Mouse (Mus musculus) embryonic facial prominence, embryonic 15.5 days (tissue): ENCODE results near the gene Orm3. TPM values are rescaled to one million over a fixed set of nuclear protein-coding genes. Genes with fewer than 3 reads are reported as not detected.
A peak's percentile ranks its signal among the peaks of the same experiment; 100 is the strongest.

Experiments used
- ATAC-seq: fragments of 200-750 bp; cut with Nextera tagmentation; 2 replicates; pipeline ENCODE4 v1.8.0; 2017; ENCODE audit warnings: low read depth, moderate TSS enrichment; ENCODE audit not compliant: insufficient number of reproducible peaks, low FRiP score, low TSS enrichment
- H3K27ac ChIP-seq: fragments of 300-500 bp; sonication (generic); replicated peaks from 2 replicates; pipeline ENCODE4 v1.5.1; 2015; ENCODE audit warnings: mild to moderate bottlenecking, inconsistent platforms
- H3K27me3 ChIP-seq: fragments of 300-500 bp; sonication (generic); 2 replicates; pipeline ENCODE4 v1.6.1; 2015; ENCODE audit warnings: inconsistent platforms
- H3K36me3 ChIP-seq: fragments of 300-500 bp; sonication (generic); 2 replicates; pipeline ENCODE4 v1.6.1; 2015; ENCODE audit warnings: mild to moderate bottlenecking, inconsistent platforms
- H3K4me1 ChIP-seq: fragments of 300-500 bp; sonication (generic); 2 replicates; pipeline ENCODE4 v1.6.1; 2015; ENCODE audit warnings: inconsistent platforms
- H3K4me2 ChIP-seq: fragments of 300-500 bp; sonication (generic); replicated peaks from 2 replicates; pipeline ENCODE4 v1.6.1; 2015; ENCODE audit warnings: mild to moderate bottlenecking, inconsistent platforms
- H3K4me3 ChIP-seq: fragments of 300-500 bp; sonication (generic); replicated peaks from 2 replicates; pipeline ENCODE4 v1.5.1; 2015; ENCODE audit warnings: mild to moderate bottlenecking, inconsistent platforms
- H3K9ac ChIP-seq: fragments of 300-500 bp; sonication (generic); 2 replicates; pipeline ENCODE4 v1.6.1; 2015; ENCODE audit warnings: inconsistent platforms
- H3K9me3 ChIP-seq: fragments of 300-500 bp; sonication (generic); replicated peaks from 2 replicates; pipeline ENCODE4 v1.6.1; 2016; ENCODE audit warnings: inconsistent platforms
- WGBS: fragments of 180-500 bp; shearing (Covaris S2); methylation state at CpG from one replicate; pipeline ENCODE4 v1.1.7; 2015; 5-methylcytosine and 5-hydroxymethylcytosine counted together
- polyA plus RNA-seq: library from polyadenylated mRNA; unstranded; fragments of >200 nt; fragmentation: Nextera tagmentation; extraction: Ambion mirVana; gene quantifications from 2 replicates; pipeline ENCODE4 v1.2.1, GENCODE M21; 2015

The Orm3 gene
- polyA plus RNA-seq, 1 experiment from 2014 or later: not detected

DNA sequence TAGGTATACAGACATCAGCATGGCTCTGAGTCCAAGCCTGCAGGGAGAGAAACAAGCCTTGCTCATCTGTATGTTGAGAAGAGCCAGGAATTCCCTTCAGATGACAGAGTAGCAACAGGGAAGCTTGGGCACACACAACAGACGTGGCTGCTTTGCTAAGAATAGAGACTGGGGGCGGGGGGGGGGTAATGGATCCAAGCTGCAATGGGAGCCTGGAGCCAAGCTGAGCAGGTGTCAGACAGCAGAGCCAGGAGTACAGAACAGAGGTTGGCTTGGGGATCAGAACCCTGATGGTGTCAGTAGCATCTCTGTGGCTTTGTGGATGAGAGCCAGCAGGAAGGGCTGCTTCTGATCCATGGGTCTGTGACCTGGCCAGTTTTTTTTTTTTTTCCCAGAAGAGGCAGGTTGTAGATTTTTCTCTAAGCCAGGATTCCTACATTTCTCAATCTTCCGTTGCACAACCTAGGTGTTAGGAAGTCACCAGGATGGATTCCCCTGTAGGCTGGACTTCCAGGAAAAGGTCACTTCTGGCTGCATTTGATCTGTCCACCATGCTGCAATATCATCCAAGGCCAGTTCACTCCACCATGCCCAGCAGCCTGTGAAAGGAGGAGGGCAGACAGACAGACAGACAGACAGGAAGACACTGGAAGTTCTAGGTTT, 17.4 kb upstream of the Orm3 start:
- no peak overlapping the region for H3K4me2 ChIP-seq
- no peaks in the 10 kb centered on the region for H3K27me3 ChIP-seq
- H3K9me3 ChIP-seq: no peaks in the 10 kb centered on the region
- no peaks in the 10 kb centered on the region; the same call in 1 of the 2 replicates for H3K4me1 ChIP-seq
- no peak overlapping the region for H3K4me3 ChIP-seq
- no peak overlapping the region for H3K27ac ChIP-seq
- 0 out of 2 replicates have a peak, but pooled peaks cover 3% of the 10 kb centered on the region for H3K36me3 ChIP-seq
- WGBS: 54% methylated on average over 3 of the region's 3 CpGs
- no peak for ATAC-seq
- H3K9ac ChIP-seq: no peak overlapping the region

DNA sequence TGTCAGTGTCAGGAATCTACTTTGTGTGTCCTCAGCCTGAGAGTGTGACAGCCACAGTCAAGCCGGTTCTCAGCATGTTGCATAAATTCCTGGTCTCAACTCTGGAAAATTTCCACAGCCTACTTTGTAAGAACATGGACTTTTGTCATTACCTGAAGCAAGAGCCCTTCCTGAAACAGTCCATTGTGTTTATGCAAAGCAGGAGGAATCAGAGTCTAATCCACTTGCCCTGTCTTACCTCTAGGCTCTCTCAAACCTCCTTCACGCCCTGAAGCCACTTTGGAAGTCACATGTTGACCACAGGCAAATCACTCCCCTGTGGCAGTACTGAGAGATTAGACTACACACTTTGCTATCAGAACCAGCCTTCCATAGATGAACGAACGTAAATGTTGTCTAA, 13.5 kb upstream of the Orm3 start:
- Histone ChIP-seq H3K36me3 (no peaks in the 10 kb centered on the region), H3K27ac (no peak overlapping the region), H3K4me3 (no peak overlapping the region), H3K9me3 (no peaks in the 10 kb centered on the region), H3K9ac (no peak overlapping the region), H3K27me3 (no peaks in the 10 kb centered on the region), H3K4me1 (peaks cover 3% of the 10 kb centered on the region), H3K4me2 (no peak overlapping the region)
- no peak for ATAC-seq
- 62% methylated on average over 4 of the region's 4 CpGs for WGBS

DNA sequence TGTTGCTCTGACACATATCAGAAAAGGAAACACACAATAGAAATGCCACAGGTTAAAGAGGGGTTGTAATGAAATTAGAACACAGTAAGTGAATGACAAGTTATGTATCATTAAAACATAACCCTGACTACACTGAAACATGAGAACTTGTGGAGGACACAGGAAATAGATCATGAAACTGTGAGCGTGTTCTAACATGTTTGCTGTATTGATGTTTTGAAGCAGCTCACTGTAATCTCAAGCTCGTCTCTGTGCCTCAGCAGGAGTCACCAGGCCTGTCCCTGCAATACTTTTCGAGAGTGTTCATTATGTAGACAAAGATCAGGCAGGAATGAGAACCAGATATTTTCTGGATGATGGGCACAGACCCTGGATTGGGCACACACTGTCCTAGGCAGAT, 12.4 kb upstream of the Orm3 start:
- no peak overlapping the region for H3K4me2 ChIP-seq
- WGBS: 37% methylated on average over 3 of the region's 3 CpGs
- H3K27me3 ChIP-seq: no peaks in the 10 kb centered on the region
- peak overlapping the region; percentile 66 for H3K27ac ChIP-seq
- no peak for ATAC-seq
- peaks cover 3% of the 10 kb centered on the region for H3K4me1 ChIP-seq
- no peak overlapping the region for H3K4me3 ChIP-seq
- H3K9ac ChIP-seq: no peak overlapping the region
- no peaks in the 10 kb centered on the region for H3K9me3 ChIP-seq
- H3K36me3 ChIP-seq: no peaks in the 10 kb centered on the region

DNA sequence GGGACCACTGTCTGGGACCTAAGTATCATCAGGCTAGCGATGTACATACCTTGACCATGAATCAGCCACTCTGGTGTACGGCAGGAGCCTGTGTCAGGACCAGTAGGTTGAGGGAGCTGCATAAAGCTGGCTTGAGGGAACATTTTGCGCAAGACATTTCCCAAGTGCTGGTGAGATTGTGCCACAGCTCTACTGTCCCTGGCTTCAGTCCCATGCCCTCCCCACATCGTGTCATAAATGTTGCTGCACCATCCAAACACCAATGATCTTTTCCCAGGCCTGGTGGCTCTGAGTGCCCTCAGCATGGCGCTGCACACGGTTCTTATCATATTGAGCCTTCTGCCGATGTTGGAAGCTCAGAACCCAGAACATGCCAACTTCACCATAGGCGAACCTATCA, 11.7 kb upstream of the Orm3 start, which contains the start of gene Orm1:
Orm1 (plus strand) TSS at position 266 of the 400 bp plus-strand sequence.
- no peaks in the 10 kb centered on the region for H3K36me3 ChIP-seq
- H3K27ac ChIP-seq: peak within 1 kb of the TSS; percentile 66
- no peak within 1 kb of the TSS for H3K4me2 ChIP-seq
- peaks cover 3% of the 10 kb centered on the region; the same call in 1 of the 2 replicates for H3K4me1 ChIP-seq
- ATAC-seq: no peak
- WGBS: 81% methylated on average over 8 of the region's 8 CpGs
- H3K27me3 ChIP-seq: no peaks in the 10 kb centered on the region
- H3K4me3 ChIP-seq: no peak within 1 kb of the TSS
- H3K9ac ChIP-seq: no peak within 1 kb of the TSS
- H3K9me3 ChIP-seq: no peaks in the 10 kb centered on the region

DNA sequence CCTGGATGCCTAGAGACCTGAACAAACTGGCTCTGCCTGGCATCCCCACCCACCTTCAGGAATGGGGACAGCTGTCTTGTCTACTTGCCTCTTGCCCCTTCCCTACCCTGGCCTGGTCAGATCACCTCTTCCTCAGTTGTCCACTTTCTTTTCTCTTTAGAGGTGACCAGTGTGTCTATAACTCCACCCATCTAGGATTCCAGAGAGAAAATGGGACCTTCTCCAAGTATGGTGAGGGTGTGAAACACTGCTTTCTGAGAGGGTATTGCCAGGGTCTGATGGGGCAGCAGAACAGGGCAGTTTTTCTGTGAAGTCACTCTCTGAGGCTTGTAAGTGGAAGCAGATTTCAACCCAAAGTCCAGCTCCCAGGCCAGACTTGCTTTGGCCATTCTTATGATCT, 10.7 kb upstream of the Orm3 start:
- Histone ChIP-seq H3K9ac (no peak overlapping the region), H3K36me3 (no peaks in the 10 kb centered on the region)
- ATAC-seq: no peak

DNA sequence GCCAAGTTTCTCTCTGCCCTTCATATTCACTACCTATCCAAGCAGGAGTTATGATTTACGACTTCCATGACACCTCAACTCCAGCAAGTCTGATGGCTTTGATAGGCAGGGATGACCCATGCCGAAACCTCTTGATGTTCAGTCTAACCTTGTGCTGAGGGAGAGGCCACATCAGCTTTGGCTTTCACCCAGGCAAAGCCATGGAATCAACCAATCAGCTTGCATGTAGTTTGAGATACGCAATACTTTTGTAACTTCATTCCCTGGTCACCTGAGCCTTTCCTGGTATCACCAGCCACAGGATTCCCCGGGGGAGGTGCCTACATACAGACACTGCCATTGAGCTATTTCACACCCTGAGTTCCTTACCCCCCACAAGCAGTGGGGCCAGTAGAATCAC, 9.3 kb upstream of the Orm3 start:
- Histone ChIP-seq H3K4me2 (no peak overlapping the region), H3K27ac (no peak overlapping the region), H3K9ac (no peak overlapping the region), H3K4me1 (peaks cover 3% of the 10 kb centered on the region; the same call in 1 of the 2 replicates), H3K27me3 (no peaks in the 10 kb centered on the region), H3K4me3 (no peak overlapping the region), H3K36me3 (no peaks in the 10 kb centered on the region), H3K9me3 (no peaks in the 10 kb centered on the region)
- ATAC-seq: no peak
- 79% methylated on average over 4 of the region's 4 CpGs for WGBS

More for the DNA sequence above, 10.7 kb upstream of the Orm3 start:
- Histone ChIP-seq H3K27ac (no peak overlapping the region), H3K9me3 (no peaks in the 10 kb centered on the region), H3K27me3 (no peaks in the 10 kb centered on the region), H3K4me2 (no peak overlapping the region), H3K4me1 (peaks cover 3% of the 10 kb centered on the region; the same call in 1 of the 2 replicates), H3K4me3 (no peak overlapping the region)

DNA sequence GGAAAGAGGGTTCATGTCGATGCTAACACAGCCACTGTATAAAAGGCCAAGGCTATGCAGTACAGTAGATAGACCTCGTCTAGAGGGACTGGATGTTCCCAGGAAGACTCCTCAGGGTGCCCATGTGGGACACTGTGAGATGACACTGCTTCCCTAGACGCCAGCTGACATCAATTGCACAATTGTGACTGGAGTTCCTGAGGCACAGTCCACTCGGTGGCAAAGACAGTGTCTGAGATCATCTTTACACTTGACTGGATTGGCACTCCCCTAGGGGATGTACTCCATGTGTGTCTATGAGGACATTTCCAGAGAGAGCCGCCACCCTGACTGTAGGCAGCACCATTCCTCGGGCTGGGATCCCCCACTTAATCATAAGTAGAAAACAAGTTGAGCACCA, 7.4 kb upstream of the Orm3 start:
- H3K27me3 ChIP-seq: no peaks in the 10 kb centered on the region
- H3K4me1 ChIP-seq: peaks cover 3% of the 10 kb centered on the region; the same call in 1 of the 2 replicates
- H3K4me3 ChIP-seq: no peak overlapping the region
- no peak for ATAC-seq
- H3K36me3 ChIP-seq: no peaks in the 10 kb centered on the region
- H3K9ac ChIP-seq: no peak overlapping the region
- WGBS: 62% methylated on average over 6 of the region's 6 CpGs
- no peaks in the 10 kb centered on the region for H3K9me3 ChIP-seq
- H3K4me2 ChIP-seq: no peak overlapping the region
- no peak overlapping the region for H3K27ac ChIP-seq

DNA sequence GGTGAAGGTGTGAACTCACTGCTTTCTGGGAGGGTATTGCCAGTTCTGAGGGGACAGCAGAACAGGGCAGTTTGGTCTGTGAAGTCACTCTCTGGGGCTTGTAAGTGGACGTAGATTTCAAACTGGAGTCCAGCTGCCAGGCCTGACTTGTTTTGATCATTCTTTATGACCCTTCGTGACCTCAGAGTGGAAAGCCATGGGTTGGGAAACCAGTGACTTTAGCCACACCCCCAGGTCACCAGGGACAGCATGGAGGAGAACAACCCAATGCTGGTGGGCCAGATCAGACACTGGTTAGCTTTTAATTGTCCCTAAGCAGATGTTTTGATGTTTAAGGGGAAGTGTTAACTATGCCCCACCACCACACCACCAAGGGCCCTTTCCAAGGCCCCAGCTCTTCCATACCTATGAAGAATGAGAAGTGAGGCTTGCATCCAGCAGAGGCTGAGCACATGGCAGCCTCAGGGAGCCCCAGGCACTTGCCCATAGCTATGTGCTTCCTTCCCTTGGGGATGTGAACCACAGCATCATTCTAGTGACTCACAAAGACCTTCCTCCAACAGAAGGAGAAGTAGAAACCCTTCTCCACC, 1.1 kb downstream of the Orm3 start:
- Histone ChIP-seq H3K36me3 (no peaks in the 10 kb centered on the region), H3K9ac (no peak overlapping the region), H3K4me1 (no peaks in the 10 kb centered on the region), H3K4me3 (no peak overlapping the region), H3K9me3 (no peaks in the 10 kb centered on the region), H3K27me3 (no peaks in the 10 kb centered on the region), H3K27ac (no peak overlapping the region), H3K4me2 (no peak overlapping the region)
- ATAC-seq: no peak
- WGBS: 63% methylated on average over 2 of the region's 2 CpGs

DNA sequence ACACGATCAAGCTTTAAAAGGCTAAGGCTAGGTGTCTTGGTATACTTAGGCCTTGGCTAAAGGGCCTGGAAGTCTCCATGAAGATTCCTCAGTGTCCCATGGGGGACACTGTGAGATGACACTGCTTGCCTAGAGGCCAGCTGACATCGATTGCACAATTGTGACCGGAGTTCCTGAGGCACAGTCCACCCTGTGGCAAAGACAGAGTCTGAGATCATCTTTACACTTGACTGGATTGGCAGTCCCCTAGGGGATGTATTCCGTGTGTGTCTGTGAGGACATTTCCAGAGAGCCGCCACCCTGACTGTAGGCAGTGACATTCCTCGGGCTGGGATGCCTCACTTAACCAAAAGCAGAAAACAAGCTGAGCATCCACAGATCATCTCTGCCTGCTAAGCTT, 3.9 kb downstream of the Orm3 start:
- no peak overlapping the region for H3K4me3 ChIP-seq
- H3K4me1 ChIP-seq: no peaks in the 10 kb centered on the region
- H3K9ac ChIP-seq: no peak overlapping the region
- H3K27ac ChIP-seq: no peak overlapping the region
- H3K36me3 ChIP-seq: no peaks in the 10 kb centered on the region
- H3K27me3 ChIP-seq: no peaks in the 10 kb centered on the region
- WGBS: 51% methylated on average over 6 of the region's 6 CpGs
- no peak overlapping the region for H3K4me2 ChIP-seq
- ATAC-seq: no peak
- H3K9me3 ChIP-seq: no peaks in the 10 kb centered on the region

DNA sequence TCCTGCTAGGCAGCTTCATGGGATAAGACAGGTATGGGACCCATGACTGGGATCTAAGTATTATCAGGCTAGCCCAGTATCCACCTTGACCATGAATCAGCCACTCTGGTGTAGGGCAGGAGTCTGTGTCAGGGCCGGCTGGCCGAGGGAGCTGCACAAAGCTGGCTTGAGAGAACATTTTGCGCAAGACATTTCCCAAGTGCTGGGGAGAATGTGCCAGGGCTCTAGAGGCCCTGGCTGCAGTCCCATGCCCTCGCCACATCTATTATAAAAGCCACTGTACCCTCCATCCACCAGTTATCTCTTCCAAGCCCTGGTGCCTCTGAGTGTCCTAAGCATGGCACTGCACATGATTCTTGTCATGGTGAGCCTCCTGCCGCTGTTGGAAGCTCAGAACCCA, 6.2 kb downstream of the Orm3 start, which contains the start of gene Orm2:
Orm2 (plus strand) TSS at position 300 of the 400 bp plus-strand sequence.
- H3K4me1 ChIP-seq: no peaks in the 10 kb centered on the region
- no peak for ATAC-seq

DNA sequence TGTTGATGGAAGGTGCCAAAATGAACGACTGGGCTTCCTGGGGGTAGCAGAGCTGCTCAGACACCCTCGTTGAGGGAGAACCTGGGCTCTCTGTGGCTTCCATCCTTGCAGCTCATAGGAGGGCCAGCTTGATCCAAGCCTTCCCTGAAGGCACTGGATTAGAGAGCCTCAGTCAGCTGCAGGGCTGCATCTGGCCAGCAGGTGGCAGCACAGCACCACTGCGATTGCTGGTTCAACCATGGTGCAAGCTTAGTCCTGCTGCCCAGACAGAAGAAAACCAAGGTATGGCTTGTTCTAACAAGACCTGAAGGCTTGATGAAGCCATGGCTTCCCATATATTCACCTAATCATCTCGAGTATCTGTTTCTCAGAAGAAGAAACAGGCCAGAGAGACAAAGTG, 12.6 kb downstream of the Orm3 start:
- Histone ChIP-seq H3K4me3 (no peak overlapping the region), H3K36me3 (peaks cover 40% of the 10 kb centered on the region), H3K27ac (no peak overlapping the region), H3K4me1 (no peaks in the 10 kb centered on the region), H3K9me3 (no peaks in the 10 kb centered on the region), H3K4me2 (no peak overlapping the region), H3K27me3 (no peaks in the 10 kb centered on the region), H3K9ac (no peak overlapping the region)
- whole genome bisulfite sequencing: 6% methylated on average over 4 of the region's 4 CpGs
- ATAC-seq: no peak

More for the DNA sequence above, 6.2 kb downstream of the Orm3 start, which contains the start of gene Orm2:
- Histone ChIP-seq H3K9me3 (no peaks in the 10 kb centered on the region), H3K9ac (no peak within 1 kb of the TSS), H3K27ac (no peak within 1 kb of the TSS), H3K27me3 (no peaks in the 10 kb centered on the region), H3K36me3 (0 out of 2 replicates have a peak, but pooled peaks cover under 1% of the 10 kb centered on the region), H3K4me3 (no peak within 1 kb of the TSS), H3K4me2 (no peak within 1 kb of the TSS)
- 89% methylated on average over 5 of the region's 5 CpGs for WGBS

DNA sequence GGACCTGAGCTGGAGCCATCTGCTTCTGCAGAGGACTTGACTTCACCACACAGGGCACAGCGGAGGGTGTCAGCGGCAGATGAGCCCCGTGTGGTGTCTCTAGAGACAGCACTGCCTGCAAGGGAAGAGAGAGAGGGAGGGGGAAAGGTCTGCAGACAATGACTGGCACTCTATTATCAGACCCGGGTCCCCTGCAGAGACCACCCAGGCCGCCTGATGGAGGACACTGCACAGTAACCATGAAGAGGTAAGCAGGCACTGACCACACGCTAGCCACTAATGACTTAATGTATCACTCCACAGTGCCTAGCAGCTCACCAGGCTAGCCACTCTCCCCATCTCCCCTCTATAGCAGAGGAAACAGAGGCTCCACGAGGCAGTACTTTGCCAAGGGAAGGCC, 14.9 kb downstream of the Orm3 start:
- Histone ChIP-seq H3K27me3 (no peaks in the 10 kb centered on the region), H3K36me3 (peaks cover 55% of the 10 kb centered on the region), H3K4me1 (no peaks in the 10 kb centered on the region), H3K9ac (no peak overlapping the region), H3K27ac (no peak overlapping the region), H3K9me3 (no peaks in the 10 kb centered on the region), H3K4me2 (no peak overlapping the region), H3K4me3 (no peak overlapping the region)
- no peak for ATAC-seq
- 62% methylated on average over 7 of the region's 7 CpGs for WGBS
